Mouse (Mus musculus) lung, postnatal 0 days (tissue): Measurements from ENCODE around the gene Vmn1r89.

Experiments used
- CTCF ChIP-seq: IDR thresholded peaks from 2 replicates; pipeline ENCODE4 v1.5.1; 2016; ENCODE audit warnings: antibody characterized with exemption, mild to moderate bottlenecking
- EP300 ChIP-seq: IDR thresholded peaks from 2 replicates; pipeline ENCODE4 v1.6.1; 2016; ENCODE audit warnings: antibody characterized with exemption, mild to moderate bottlenecking, control low read depth

GRCm38 (mm10) chr7:13212720-13213119 is at the start of gene Vmn1r89:
- TF ChIP-seq CTCF (no peak), EP300 (no peak)
